Mouse (Mus musculus) embryo, embryonic 10.5 days (tissue): ENCODE measurements around the gene Cox6a2.
A peak's percentile ranks its signal among the peaks of the same experiment; 100 is the strongest.
"Not testable (repeated sequence)": the region's sequence is repeated elsewhere in the genome, so short reads cannot be mapped to it uniquely, and the experiment has no call there.

Experiments
- DNase-seq: peaks from one replicate; pipeline ENCODE4 v3.0.0-alpha.2; 2015; ENCODE audit warnings: low spot score

Gene Cox6a2

DNA sequence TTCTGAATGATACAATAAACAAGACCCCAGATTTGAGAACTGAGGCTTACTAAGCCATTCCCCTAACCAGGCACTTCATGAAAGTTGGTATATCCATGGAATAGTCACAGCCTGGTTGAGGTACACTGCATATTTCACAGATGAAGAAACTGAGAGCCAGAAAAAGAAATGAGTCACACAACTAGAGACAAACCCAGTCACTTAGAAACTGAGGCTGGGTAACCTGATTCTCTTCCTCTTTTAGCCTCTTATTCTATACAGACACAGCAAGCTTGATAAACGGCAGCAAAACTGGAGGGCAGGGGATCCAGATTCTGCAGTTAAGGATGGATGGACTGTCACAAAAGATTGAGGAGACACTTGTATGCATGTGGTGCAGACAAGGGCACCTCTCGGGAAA lies 28.6 kb upstream of the Cox6a2 start:
- no peak for DNase-seq

DNA sequence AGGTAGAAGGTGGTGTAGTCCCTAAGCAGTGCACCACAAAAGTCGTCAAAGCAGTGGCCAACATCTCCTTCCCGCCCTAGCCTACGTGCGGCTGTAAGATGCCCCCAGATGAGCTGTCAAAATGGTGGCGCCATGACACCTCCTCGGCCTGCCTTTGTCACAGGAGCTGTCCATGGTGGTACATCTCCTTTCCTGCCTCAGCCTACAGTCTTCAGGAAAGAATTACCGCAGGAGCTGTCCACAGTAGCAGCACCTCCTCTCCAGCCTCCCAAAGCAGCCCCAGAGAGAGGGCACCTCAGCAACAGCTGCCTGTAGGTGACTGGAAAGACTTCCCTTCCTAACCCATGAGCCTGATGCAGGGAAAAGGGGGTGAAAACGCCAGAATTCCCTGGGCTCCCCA lies 25.6 kb upstream of the Cox6a2 start:
- peak; percentile 34 for DNase-seq

DNA sequence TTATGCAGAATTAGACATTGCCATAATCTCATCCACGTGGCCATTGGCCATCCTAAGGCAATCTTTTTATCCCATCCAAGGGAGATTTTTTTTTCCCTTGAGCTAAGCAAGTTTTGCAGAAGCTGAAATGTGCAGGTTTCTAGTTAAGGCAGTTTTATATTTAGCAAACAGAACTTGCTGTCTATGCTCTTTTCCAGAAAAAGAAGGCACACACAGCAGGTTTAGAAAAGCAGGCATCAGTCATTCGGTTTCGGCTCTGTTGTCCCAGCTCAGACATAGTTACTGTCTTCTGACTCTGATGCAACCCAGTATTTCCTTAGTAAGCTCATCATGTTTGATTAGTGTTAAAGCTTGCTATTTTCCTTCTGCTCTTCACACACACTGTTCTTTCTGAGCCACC lies 14.7 kb upstream of the Cox6a2 start:
- no peak for DNase-seq

GRCm38 (mm10) chr7:128219952-128220351 lies 13.8 kb upstream of the Cox6a2 start:
- no peak for DNase-seq

DNA sequence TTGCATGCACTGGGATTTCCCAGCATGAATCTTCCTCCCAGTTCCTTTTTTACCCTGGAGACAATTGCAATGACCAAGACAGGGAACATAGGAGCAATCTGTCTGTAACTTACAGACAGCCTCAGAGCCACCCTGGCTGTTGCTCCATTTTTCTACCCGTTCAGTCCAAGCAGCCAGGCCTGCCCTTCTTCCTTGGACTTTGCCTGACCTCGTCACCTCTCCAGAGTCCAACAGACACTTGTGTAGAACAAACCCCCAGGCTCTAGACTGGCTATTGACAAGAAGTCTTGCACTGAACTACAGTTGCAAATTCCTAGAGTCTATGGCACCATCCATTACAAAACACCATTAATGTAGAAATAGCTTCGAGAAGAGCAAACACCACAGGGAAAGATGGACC lies 3.6 kb upstream of the Cox6a2 start:
- no peak for DNase-seq

DNA sequence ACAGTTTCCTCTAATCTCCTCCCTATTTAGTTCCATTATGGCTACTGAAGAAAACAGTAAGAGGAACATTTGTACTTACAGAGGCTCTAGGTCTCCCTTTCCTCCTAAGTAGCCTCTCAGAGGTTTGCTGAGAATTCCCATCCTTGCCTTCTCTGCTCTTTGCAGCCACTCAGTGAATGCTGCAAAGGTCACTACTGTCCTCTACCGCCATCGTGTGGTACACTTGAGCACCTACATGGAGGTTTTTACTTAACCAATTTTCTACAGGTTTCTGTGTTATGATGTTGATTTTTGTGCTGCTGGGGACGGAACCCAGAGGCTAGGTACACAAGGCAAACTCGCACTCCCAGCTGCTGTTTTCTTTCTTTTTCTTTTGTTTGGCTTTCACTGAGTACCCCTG lies 2.0 kb upstream of the Cox6a2 start:
- DNase-seq: peak; percentile 88

DNA sequence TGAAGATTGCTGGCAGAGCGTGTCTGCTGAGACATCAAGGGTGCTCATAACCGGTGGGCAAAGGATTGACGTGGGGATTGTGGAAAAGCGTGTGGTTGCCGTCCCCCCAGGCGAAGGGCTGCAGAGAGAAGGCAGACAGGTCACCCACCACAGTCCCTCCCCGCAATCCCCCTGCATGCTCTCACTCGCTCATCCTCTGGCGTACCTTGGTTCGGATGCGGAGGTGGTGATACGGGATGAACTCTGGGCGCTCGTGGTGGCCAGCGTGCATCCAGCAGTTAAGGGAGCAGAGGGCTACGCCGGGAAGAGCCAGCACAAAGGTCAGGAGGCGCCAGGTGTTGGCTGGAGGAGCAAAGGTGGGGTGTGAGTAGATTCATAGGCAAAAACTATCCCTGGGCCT lies 492 bp downstream of the Cox6a2 start:
- DNase-seq: no peak

DNA sequence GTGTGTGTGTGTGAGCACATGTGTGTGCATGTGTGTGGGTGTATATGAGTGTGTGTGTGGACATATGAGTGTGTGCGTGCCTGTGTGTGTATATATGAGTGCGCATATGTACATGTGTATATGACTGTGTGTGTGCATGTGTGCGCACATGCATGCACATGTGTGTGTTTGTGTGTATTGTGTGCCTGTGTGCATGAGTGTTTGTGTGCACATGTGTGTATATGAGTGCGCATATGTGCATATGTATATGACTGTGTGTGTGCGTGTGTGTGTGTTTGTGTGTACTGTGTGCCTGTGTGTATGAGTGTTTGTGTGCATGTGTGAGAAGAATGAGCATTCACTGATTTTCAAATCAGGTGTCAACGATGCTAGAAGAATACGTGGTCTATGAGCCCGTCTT lies 2.0 kb downstream of the Cox6a2 start:
- DNase-seq: no peak

DNA sequence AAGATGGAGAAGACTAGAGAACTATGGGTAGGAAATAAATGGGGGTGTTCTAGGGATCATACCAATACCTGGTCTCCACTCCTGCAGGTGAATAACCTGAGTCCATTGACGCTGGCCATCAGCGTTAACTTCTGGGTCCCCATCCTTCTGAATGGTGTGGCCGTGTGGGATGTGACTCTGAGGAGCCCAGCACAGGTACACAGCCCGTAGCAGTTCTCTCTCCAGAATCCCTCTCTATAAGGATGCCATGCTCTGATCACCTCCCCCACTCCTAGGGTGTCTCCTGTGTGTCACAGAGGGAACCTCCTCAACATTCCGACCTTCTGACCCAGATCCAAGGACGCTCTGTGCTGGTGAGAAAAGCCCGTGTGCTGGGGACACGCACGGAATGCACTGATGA lies 3.1 kb downstream of the Cox6a2 start:
- DNase-seq: no peak

GRCm38 (mm10) chr7:128201607-128202006 lies 4.6 kb downstream of the Cox6a2 start:
- DNase-seq: no peak

DNA sequence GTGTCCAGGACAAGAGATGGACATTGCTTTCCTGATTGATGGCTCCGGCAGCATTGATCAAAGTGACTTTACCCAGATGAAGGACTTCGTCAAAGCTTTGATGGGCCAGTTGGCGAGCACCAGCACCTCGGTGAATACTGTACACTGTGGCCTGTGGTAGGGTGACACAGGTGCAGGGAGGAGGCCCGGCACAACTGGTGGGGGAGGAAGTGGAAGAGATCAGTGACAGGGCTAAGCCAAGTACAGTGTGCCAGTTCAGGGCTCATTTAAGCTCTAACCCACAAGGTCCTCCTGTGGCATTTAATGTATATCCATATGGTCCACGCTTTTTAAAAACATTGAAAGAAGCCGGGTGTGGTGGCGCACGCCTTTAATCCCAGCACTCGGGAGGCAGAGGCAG lies 24.5 kb downstream of the Cox6a2 start:
- no peak for DNase-seq

DNA sequence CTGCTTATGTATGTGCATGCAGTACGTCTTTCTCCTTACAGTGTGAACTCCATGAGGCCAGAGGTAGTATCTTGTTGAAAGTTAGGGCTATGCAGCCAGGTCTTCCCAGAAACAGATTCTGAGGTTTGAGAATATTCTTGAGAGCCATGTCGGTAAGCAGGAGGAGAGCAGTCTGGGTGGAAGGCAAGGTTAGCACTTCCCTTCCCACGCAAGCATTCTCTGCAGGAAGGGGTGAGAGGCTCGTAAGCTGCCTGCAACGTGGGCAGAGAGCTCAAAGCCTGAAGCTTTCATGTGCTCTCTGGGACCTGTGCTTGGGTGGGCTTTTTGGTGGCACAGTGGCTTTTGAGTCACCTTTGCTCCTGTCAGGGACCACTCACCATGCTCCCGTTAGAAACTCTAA lies 25.6 kb downstream of the Cox6a2 start:
- DNase-seq: no peak

- no peak for DNase-seq
These were observed 26.1 kb downstream of the Cox6a2 start for GRCm38 (mm10) chr7:128180126-128180525.

DNA sequence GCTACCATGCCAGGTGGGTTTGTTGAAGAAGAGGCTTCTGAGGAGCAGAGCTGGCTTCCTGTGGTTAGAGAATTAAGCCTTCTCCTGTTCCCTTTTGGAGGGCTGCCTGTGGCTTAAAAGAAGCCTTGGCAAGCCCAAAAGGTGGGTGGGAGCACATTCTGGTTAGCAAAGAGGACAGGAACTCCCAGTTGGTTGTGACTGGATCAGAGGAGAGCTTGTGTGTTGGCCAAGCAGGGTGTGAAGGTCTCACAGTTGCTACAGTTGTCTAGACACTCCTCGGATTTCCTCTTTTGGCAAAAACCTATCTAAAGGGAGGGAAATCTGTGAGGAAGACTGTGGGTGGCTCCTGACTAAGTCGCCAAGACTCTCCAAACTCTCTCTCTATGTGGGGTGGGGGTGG lies 27.8 kb downstream of the Cox6a2 start:
- DNase-seq: no peak

DNA sequence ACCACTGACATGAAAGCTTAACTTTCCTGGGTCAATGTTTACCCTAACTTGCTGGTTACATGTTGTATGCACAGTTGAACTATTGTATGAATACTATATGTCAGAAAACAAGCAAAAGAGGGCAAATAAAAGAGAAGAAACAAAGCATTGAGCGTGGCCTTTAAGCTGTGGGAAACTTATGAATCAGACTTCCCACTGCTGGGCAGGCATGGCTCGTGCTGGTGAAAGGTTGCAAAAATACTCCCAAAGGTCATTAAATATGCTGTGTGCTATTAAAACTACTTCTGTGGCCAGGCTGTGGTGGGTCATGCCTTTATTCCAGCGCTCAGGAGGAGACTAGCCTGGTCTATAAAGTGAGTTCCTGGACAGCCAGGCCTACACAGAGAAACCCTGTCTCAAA lies 36.2 kb downstream of the Cox6a2 start:
- DNase-seq: no peak

- no peak for DNase-seq
These were observed 39.8 kb downstream of the Cox6a2 start for GRCm38 (mm10) chr7:128166391-128166790.

DNA sequence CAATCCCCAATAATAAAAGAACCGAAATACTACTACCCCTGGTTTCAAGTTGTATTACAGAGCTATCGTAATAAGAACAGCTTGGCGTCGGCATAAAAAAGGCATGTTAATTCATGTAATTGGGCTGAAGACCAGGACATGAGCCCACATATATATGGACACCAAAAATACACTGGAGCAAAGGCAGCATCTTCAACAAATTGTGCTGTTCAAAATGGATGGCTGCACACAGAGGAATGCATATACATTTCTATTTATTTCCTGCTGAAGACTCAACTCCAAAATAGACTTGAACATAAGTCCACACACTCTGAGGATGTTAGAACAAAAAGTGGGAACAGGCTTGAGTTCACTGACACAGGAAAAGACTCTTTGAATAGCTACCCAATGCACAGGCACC lies 42.2 kb downstream of the Cox6a2 start:
- DNase-seq: no peak

DNA sequence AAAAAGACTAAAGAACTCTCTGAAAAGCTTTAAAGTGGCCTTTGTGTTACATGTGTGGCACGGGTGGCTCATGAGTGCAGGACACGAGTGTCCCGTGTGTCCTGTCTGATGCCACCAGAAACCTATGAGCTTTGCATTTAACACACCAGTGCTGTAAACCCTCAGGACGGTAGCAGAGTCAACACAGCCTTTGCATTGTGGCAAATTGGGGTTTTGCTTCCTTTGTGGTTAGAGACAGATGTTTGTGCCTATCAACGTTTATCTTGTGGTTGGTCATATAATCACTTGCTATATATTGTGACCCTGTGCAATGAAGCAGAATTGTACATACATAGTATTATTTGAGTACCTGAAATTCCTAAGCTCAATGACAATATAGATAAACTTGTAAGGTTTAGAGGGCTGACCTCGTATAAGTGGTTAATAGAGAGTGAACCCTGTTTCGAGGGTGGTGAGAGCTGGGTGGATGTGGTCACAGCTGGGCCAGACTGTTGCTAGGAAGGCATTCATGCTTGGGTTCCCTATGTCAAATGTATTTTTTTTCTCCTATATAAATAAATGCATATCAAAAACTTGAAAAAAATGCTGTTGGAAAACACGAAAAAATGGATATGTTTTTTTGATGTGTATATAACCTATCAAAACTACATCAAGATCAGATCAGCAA lies 47.4 kb downstream of the Cox6a2 start:
- not testable (repeated sequence) for DNase-seq
